In the genomic region with DNA sequence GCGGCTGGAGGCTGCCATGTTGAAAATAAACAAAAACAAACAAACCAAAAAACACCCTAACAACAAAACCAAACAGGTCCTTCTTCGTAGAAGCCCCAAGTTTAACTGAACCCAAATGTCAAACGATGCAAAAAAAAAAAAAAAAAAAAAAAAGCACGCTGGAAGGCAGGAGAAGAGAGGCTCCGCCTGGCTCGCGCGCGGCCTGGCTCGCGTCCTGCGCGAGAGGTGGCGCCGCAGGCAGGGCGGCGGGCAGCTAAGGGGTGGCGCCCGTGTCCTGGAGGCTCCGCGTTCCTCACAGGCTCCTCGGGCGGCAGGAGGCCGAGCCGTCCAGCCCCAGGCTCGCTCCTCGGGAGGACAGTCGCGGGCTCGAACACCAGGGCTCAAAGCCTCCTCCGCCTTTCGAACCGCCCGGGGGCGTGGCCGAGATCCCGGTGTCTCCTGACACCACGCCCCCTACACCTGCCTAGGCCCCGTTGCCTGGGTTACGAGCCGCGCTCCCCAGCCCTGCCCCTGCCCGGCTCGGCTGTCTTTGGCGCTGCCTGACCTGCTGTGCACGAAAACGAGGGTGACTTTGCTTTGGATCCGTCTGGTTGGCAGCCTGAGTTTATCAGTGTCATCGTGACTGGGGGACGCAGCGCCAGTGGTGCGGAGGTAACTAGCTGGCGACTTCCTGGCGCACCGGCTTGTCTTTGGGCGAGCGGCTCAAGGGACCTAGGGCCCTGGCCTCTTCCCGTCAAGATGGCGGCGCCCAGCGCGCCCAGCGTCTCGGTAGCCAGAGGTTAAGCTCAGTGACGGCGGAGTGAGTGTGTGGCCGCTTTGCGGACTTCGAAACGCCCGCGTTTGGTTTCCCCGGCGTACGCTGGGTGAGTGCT, we compare ENCODE assay signal across 8 mouse cellular contexts. TPM values are rescaled to one million over a fixed set of nuclear protein-coding genes. Genes with fewer than 3 reads are reported as not detected.
DNase-seq lines count a peak whose midpoint lies in the region; ATAC-seq lines count a peak whose summit lies in the region.

A gene (plus strand): TSS at position 270 of the 872 bp plus-strand sequence.
A gene (minus strand): TSS at position 384 of the 872 bp plus-strand sequence.

- ATAC-seq in hematopoietic stem cell, adult 5-6 weeks (replicated peaks in 1 of 2; ENCODE audit: insufficient read depth in 1 of 2, low FRiP score in 2 of 2, low TSS enrichment in 1 of 2, low read depth in 1 of 2, poor library complexity in 2 of 2, severe bottlenecking in 2 of 2), result peak; percentile 96 to 97
- ATAC-seq in lung, embryonic 16.5 days (ENCODE audit: low read depth), result peak; percentile 99

- H3K27ac ChIP-seq in lung, embryonic 16.5 days (ENCODE audit: low read length), result peak within 1 kb of the TSS; percentile 98

- no peaks in the 10 kb centered on the region for H3K36me3 ChIP-seq in lung, embryonic 16.5 days (ENCODE audit: control insufficient read depth, insufficient read depth, low read length)

- H3K27me3 ChIP-seq in lung, embryonic 16.5 days (ENCODE audit: control insufficient read depth, insufficient read depth, low read depth, low read length), result no peaks in the 10 kb centered on the region

- H3K9me3 ChIP-seq in lung, embryonic 16.5 days (ENCODE audit: control insufficient read depth, low read length), result no peaks in the 10 kb centered on the region

- H3K4me2 ChIP-seq in lung, embryonic 16.5 days (ENCODE audit: low read depth, low read length), result peak within 1 kb of the TSS; percentile 82

- WGBS in lung, embryonic 16.5 days, result under 1% methylated on average over 74 of the region's 75 CpGs

- H3K4me3 ChIP-seq in lung, embryonic 16.5 days (ENCODE audit: low read length), result peak within 1 kb of the TSS; percentile 87

- peak; percentile 64 for DNase-seq in MEL-GATA-1-ER (ENCODE audit: extremely low read depth, low read depth)
- DNase-seq in cerebellum, adult 8-10 months, result peak; percentile 97
- peak; percentile 90 for DNase-seq in forelimb bud, embryonic 11.5 days (ENCODE audit: low read depth, low spot score)
- DNase-seq in layer of hippocampus, adult 9-10 months (ENCODE audit: low spot score), result peak; percentile 93
- DNase-seq in ovary, postnatal 10 days (ENCODE audit: low spot score), result peak; percentile 99
- DNase-seq in thymus, postnatal 10 days (ENCODE audit: low spot score in 2 of 2), result peak; percentile 92 to 96

- H3K4me1 ChIP-seq in lung, embryonic 16.5 days (replicated peaks; ENCODE audit: control insufficient read depth, insufficient read depth, low read length), result peaks cover 4% of the 10 kb centered on the region; the same call in 1 of the 2 replicates

- peak within 1 kb of the TSS; percentile 80 for H3K9ac ChIP-seq in lung, embryonic 16.5 days (ENCODE audit: low read length)

RNA-seq across cellular contexts. Expression of the first gene that starts in this region (rescaled TPM):
- 62.8 and 80.1 TPM in 2 replicates for total RNA-seq in hematopoietic stem cell, adult 5-6 weeks (2017)
- polyA plus RNA-seq in lung, embryonic 16.5 days (2015; fragmentation: Nextera tagmentation; extraction: Ambion mirVana), result 38.1 and 39.6 TPM in 2 replicates

RNA-seq across cellular contexts. Expression of the second gene that starts in this region (rescaled TPM):
- 10.4 and 18.3 TPM in 2 replicates for total RNA-seq in hematopoietic stem cell, adult 5-6 weeks (2017)
- 23.2 and 23.7 TPM in 2 replicates for polyA plus RNA-seq in lung, embryonic 16.5 days (2015; fragmentation: Nextera tagmentation; extraction: Ambion mirVana)

Comparison
In these comparisons a context has a peak if more than half of its experiments do, and no peak if none do; other contexts are left out.
1. Peak in every context shown above with its lines: DNase-seq, ATAC-seq, H3K4me3 ChIP-seq and H3K27ac ChIP-seq.